Mouse (Mus musculus): Measurements from ENCODE around the gene Col4a2.

Gene Col4a2

GRCm38 (mm10) chr8:11312349-11313175, at the start of gene Col4a2, which contains the start of gene Col4a1:
Gene Col4a2, plus strand, starts transcription at chr8:11312805.
Gene Col4a1, minus strand, starts transcription at chr8:11312826.
- DNase-seq (ENCODE audit: low read depth, low spot score): peak; percentile 84

- no peak for DNase-seq (ENCODE audit: low read depth, low spot score)
These were observed 48.8 kb upstream of the Col4a2 start for GRCm38 (mm10) chr8:11263848-11264247.

- peak; percentile 23 for DNase-seq (ENCODE audit: low read depth, low spot score)
These were observed 46.6 kb upstream of the Col4a2 start for GRCm38 (mm10) chr8:11265971-11266370.

- DNase-seq (ENCODE audit: low read depth, low spot score): no peak
These were observed 46.1 kb upstream of the Col4a2 start for GRCm38 (mm10) chr8:11266471-11266870.

GRCm38 (mm10) chr8:11268753-11269152, 43.9 kb upstream of the Col4a2 start:
- DNase-seq (ENCODE audit: low read depth, low spot score): no peak

- DNase-seq (ENCODE audit: low read depth, low spot score): no peak
These were observed 41.8 kb upstream of the Col4a2 start for GRCm38 (mm10) chr8:11270826-11271225.

- DNase-seq (ENCODE audit: low read depth, low spot score): no peak
These were observed 40.4 kb upstream of the Col4a2 start for GRCm38 (mm10) chr8:11272205-11272604.

GRCm38 (mm10) chr8:11273506-11274158, 39.0 kb upstream of the Col4a2 start:
- DNase-seq (ENCODE audit: low read depth, low spot score): no peak

GRCm38 (mm10) chr8:11274415-11274814, 38.2 kb upstream of the Col4a2 start:
- no peak for DNase-seq (ENCODE audit: low read depth, low spot score)

- DNase-seq (ENCODE audit: low read depth, low spot score): no peak
These were observed 36.3 kb upstream of the Col4a2 start for GRCm38 (mm10) chr8:11276286-11276685.

- DNase-seq (ENCODE audit: low read depth, low spot score): no peak
These were observed 35.0 kb upstream of the Col4a2 start for GRCm38 (mm10) chr8:11277602-11278051.

GRCm38 (mm10) chr8:11278101-11278611, 34.4 kb upstream of the Col4a2 start:
- DNase-seq (ENCODE audit: low read depth, low spot score): no peak

GRCm38 (mm10) chr8:11279296-11279826, 33.2 kb upstream of the Col4a2 start:
- DNase-seq (ENCODE audit: low read depth, low spot score): peak; percentile 66

- DNase-seq (ENCODE audit: low read depth, low spot score): no peak
These were observed 31.8 kb upstream of the Col4a2 start for GRCm38 (mm10) chr8:11280721-11281268.

GRCm38 (mm10) chr8:11282139-11282538, 30.5 kb upstream of the Col4a2 start:
- DNase-seq (ENCODE audit: low read depth, low spot score): no peak

GRCm38 (mm10) chr8:11282696-11283095, 29.9 kb upstream of the Col4a2 start:
- DNase-seq (ENCODE audit: low read depth, low spot score): no peak

- DNase-seq (ENCODE audit: low read depth, low spot score): no peak
These were observed 29.4 kb upstream of the Col4a2 start for GRCm38 (mm10) chr8:11283217-11283616.

- no peak for DNase-seq (ENCODE audit: low read depth, low spot score)
These were observed 27.2 kb upstream of the Col4a2 start for GRCm38 (mm10) chr8:11285437-11285836.

- no peak for DNase-seq (ENCODE audit: low read depth, low spot score)
These were observed 25.5 kb upstream of the Col4a2 start for GRCm38 (mm10) chr8:11287139-11287538.

GRCm38 (mm10) chr8:11288286-11288685, 24.3 kb upstream of the Col4a2 start:
- no peak for DNase-seq (ENCODE audit: low read depth, low spot score)

GRCm38 (mm10) chr8:11290533-11290932, 22.1 kb upstream of the Col4a2 start:
- DNase-seq (ENCODE audit: low read depth, low spot score): no peak

GRCm38 (mm10) chr8:11292611-11293010, 20.0 kb upstream of the Col4a2 start:
- DNase-seq (ENCODE audit: low read depth, low spot score): no peak
